Mouse (Mus musculus) cerebellum, adult 11 months (tissue): ENCODE results near the gene Tmco5.
A peak's percentile ranks its signal among the peaks of the same experiment; 100 is the strongest.

Source experiments
- DNase-seq: peaks from one replicate; pipeline ENCODE4 v3.0.0; 2022

The Tmco5 gene

DNA sequence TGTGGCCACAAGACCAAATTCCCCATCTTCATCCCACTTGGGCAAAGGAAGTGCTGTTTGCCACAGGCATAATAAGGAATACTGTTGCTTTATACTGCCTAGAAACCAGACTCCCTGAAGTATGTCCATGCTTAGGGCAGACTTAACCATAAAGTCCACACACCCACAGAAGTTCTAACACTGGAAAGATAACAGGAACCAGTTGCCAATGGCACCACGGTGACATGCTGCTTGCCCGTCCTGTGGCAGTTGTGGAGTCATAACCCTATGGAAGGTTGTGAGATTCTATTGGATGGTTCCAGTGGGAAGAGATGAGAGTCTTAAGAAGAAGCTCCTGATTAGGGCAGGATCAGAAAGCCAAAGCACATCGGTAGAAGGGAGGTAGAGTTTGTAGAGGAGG lies at the start of gene Tmco5:
Tmco5 (plus strand) TSS at position 301 of the 400 bp plus-strand sequence.
- DNase-seq = no peak

DNA sequence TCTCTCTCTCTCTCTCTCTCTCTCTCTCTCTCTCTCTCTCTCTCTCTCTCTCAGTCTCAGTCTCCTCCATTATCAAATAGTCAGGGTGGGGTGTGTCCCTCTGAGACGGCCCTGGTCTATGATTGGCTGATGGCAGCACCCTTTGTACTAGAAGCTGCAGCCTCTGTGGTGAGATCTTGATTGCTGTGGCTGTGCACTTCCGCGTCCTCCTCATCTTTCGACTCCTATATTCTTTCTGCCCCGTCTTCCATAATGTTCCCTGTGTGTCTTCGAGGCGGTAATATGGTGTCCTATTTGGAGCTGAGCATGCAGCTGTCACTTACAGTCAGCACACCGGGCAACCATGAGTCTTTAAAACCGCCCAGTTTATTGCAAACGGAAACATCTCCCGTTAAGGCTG lies 46.6 kb upstream of the Tmco5 start:
- no peak for DNase-seq

DNA sequence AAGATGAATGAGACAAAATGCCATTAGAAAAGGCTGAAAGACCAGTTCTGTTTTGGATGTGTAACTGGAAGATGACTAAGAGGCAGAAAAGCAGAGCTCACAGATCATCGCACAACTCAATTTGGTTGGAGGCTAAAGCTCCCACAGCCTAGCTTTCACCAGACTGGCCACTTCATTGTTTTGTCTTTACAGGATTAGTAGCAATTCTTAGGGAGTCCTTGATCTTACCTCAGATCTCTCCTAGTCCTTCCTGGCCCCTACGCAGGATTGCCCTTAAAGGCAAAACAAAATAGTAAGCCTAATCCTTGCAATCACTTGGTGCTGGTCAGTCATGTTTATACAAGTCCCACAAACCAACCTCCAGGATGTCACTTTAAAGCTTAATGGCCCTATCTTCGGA lies 40.7 kb upstream of the Tmco5 start:
- DNase-seq = no peak

DNA sequence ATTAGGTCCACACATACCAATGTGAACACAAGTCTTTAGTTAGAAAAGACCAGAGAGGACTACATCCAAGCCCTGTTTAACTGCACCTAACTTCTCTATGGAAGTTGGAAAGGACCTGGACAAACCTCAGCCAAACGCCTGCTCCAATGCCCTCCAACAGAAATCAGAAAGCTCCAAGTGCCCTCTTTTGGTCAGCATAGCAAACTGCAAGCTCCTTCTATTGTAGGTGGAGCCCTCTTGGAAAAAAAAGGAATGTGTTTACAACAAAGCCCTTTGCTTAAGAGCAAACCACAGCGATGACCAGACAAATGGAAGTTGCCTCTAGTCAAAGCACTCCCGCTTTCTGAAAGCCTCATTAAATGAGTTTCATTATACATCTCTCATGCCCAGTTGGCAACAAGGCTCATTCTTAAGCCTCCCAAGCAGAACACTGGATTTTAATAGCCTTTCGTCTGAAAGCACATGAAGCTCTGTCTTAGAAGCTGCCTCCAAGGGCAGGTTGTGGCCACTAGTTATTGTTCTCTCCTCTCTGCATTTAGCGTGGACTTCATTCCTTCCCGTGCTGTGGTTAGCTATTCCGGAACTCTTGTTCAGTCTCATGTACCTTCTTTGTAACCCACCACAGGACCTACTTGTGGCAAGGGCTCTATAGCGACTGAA lies 39.8 kb upstream of the Tmco5 start:
- DNase-seq = no peak

DNA sequence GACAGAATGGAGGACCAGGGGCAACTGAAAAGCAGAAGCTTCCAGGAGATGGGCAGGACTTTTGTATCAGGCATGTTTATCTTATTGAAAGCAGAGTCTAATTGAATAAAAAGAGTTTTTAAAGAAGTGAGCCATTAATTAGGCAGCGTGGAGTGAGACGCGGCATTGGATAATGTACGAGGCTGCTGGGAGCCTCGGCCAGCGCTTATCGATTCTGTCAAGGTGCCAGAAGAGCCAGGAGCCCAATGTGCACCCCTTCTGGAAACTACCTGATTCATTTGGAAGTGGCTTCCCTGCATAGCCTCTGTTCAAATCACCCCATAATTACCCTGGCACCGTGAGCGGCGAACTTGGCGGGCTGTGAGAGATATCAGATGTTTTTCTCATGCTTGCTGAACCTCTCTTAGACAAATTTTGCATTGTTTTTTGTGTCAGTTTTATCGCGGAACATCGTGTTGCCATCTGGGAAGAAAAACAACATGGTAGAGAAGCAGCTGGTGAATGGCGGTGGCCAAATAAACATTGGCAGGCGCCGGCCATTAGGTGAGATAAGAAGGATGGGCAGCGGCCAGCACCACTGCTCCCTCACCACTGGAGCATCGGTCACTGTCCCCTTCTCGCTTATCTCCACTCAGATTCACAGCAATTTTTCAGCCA lies 28.4 kb upstream of the Tmco5 start:
- no peak for DNase-seq

DNA sequence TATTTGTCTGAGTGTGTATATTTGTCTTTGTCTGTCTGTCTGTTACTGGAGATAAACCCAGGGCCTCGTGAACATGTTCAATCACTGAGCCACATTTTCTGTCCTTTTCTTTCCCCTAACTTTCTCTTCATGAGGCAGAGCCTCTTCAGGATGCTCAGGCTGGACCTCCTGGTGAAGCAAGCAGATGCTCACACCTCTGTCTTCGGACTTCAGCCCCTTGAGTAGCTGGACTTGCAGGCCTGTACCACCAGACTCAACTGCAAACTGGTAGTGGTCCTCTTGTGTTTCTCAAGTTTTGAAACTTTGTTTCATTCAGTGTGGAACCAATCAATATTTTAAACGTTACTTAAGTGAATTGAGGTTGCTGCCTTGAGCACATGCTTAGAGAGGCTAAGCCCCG lies 27.1 kb upstream of the Tmco5 start:
- DNase-seq = no peak

DNA sequence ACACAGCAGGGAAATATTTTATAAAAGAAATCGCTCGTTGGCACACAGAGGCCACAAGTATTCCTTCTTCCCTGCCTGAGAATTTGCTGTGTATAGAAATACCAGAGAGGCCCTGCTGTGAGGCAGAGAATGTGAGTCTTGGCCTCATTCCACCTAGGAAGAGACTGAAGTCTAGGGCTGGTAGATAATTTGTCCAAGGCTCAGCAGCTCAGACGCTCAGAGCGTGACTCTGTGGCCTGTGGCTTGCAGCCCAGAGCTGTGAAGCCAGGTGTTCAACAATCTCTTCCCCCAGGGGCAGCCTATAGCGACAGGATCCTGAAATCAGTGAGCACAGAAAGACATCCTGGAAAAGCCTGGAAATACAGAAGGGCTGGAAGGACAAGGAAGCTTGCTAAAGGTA lies 26.2 kb upstream of the Tmco5 start:
- DNase-seq = no peak

DNA sequence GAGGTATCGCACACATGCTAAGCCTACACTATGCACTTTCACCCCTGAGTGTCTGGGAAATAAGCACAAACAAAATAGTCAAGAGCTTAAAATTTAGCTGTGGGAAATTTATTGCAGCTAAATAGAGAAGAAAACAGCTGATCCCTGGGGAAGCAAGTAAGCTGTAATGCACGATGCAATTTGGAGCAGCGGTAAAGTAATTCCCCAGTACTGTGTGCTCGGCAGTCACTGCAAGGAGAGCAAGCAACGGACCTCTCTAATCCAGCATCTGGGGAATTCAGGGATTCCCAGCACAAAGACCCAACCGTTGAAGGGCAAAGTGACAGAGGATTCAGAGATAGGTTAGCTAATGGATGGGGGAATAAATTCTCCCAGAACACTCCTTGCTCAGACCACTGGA lies 19.8 kb upstream of the Tmco5 start:
- DNase-seq = no peak

DNA sequence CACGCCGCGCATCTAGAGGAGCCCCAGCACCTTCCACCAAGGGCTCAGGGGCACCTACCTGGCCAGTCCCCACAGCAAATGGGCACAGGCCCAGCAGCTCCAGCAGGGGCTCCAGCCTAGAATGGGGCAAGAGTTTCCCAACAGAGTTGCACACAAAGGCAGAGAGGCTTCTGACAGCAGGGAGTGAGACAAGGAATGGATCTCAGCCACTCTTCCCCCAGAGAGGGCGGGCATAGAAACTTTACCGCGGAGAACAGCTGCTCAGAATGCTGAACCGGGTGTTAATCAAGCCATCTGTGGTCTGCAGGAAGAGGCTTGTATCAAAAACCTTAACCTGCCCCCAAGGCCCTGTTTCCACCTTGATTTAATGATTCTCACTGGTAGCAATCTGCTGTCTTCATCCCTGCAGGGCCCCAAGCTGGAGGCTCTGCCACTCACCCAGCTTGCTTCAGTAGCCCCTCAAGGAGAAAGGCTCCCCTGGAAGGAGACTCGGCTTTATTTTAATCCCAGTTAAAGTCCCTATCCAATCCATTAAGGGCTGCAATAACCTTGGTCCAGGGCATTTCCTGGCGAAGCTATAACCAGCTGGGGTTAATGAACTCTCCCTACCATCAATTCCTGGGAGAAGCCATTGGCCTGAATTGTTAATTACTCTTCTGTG lies 1.4 kb upstream of the Tmco5 start:
- DNase-seq = no peak

DNA sequence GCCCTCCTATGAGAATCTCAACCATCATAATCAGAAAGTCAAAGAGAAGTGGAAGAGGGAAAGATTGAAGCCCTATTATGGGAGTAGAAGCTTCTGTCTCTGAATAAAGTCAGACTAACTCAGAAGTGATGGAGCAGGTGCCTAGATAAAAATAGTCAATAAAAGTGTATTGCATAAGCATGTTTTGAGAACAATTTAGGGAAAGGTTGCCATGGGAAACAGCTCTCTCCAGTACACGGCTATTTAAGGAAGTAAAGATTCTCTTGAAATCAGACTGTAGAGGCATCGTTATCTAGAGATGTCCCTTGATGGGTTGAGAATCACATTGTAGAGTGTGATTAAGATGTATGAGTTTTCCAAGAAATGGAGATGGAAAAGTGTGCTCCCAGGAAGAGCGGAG lies 1.2 kb downstream of the Tmco5 start:
- DNase-seq = no peak

DNA sequence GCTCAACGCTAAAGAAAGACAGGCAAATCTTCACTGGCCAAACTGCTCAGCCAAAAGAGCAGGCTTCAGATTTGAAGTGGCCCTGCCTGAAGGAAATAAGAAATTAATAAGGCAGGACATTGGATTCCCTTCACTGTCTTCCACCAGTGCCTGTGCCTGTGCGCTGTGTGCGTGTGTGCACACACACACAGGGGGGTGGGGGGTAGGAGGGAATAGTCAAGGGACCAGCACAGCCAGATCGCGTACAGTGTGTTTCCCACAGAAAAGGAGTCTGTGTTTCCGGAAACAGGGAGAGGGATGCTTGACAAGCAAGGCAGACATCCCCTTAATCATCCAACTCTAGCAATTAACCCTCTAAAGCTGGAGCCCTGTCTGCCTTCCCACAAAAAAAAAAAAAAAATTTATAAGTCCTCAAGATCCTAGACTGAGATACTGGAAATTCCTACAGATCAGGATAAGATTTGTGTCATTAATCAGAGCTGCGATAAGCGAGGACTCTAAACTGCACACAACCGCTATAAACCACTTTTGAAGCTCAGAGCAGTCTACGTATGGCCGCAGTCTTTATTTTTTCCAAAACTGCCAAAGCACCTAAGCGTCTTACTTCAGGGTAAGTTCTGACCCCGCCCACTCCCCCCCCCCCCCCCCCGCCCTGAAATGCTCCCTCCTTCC lies 15.0 kb downstream of the Tmco5 start:
- no peak for DNase-seq

DNA sequence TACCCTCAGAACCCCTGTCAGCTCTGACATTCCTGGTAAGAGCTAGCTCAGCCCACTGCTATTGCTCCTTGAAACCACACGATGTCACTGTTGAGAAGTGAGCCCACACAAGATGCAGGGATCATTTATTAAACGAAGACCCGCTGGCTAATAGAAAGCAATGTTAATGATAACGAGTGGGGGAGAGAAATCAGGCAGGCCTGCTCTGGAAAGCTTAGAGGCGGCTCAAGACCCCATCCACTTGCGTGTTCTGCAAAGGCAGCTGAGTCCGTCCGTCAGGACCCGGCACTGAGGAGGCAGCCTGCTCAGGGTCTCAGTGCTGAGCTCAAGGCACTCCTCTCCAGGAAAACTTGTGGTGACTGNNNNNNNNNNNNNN lies 15.5 kb downstream of the Tmco5 start:
- DNase-seq = peak; percentile 18

DNA sequence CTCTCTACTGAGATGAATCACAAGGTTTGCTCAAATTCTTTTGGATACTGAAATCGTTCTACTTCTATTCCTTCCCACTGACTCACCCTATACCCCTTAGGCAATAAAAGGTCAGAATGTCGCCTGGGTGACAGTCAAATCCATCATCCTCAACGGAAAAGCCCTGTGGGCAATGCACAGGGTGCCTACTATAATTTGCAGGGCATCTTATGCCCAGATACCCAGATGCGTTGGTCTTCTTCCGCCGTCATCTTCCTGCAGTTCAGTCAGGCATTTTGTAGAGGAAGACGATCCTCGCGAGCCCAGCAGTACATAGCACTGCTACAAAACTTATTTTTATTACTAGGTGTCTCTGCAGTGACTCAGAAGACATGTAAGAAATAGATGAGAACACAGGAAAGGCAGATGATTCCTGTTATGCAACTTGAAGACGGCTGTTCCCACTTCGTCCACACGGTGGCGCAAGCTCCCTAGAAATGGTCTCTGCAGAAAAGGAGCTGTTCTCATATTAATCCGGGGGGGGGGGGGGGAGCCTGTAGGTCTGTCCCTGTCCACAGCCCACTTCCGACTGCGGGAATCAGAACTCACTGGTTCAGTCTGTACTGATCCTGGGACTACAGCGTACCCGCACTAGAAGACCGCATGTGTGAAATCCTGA lies 21.3 kb downstream of the Tmco5 start:
- DNase-seq = peak; percentile 94

DNA sequence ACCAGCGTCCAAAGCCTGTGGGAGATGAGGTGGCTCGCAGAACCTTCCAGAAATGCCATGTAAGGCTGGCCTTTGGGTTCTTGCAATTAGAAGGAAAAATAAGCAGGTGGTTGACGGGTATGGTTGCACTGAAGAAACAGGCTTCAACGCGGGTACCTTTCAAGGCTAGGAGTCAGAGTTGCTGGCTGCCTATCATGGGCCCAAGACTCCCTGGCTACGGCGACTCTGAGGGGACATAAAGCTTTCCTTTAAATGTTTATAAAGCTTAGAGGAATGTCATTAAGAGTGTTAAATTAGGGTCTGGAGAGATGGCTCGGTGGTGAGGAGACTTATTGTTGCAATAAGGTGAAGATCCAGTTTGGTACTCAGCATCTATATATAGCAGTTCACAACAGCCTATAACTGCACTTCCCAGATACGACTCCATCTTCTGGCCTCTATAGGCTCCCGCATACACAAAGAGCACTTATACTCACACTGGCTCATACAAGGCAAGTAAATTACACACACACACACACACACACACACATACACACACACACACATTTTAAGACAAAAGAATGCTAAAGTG lies 21.9 kb downstream of the Tmco5 start:
- no peak for DNase-seq

DNA sequence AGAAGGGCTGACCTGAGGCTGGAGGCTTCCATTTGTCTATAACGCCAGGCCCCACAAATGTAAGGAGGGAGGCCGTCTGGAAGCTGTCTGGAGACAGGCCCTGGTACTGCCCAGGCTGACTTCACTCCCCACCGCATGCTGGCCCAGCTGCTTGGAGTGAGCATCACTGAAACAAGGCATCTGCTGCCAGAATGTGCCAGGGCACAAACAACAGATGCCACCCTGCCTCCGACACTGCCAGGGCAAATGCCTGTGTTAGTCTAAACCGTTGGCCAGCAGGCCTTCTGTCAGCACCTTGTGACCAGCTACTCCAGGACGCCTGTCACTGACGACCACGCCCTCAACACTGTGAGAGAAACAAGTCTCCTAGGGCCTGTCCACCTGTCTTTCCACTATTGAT lies 29.8 kb downstream of the Tmco5 start:
- peak; percentile 45 for DNase-seq

DNA sequence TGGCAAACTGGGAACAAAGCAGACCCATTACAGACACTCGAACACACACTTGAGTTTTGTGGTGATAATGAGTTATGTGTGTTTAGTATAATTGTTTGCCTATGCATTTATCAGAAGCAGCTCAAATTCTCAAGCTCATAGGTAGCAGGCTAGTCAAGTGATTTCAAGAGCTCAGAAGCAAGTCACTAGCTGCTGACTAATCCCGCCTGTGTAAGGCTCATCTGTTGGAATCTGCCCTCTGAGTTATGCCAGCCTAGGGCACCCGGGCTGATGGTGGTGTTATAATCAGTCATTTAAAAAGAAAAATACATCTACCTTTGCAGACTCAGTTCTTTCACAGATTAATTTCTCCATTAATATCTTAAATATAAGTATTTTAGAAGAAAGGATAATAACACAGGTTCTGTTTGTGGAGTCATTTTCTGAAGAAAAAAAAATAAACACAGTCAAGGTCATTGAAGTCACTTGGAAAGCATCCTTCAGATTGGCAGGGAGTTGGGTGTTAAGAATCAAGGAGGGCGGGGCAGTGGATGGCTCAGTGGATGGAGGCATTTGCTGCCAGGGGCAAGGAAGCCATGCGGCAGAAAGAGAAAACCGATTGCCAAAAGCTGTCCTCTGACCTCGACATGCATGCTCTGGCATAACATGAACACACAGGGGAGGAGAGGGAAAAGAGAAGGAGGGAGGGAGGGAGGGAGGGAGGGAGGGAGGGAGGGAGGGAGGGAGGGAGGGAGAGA lies 34.0 kb downstream of the Tmco5 start:
- DNase-seq = no peak

DNA sequence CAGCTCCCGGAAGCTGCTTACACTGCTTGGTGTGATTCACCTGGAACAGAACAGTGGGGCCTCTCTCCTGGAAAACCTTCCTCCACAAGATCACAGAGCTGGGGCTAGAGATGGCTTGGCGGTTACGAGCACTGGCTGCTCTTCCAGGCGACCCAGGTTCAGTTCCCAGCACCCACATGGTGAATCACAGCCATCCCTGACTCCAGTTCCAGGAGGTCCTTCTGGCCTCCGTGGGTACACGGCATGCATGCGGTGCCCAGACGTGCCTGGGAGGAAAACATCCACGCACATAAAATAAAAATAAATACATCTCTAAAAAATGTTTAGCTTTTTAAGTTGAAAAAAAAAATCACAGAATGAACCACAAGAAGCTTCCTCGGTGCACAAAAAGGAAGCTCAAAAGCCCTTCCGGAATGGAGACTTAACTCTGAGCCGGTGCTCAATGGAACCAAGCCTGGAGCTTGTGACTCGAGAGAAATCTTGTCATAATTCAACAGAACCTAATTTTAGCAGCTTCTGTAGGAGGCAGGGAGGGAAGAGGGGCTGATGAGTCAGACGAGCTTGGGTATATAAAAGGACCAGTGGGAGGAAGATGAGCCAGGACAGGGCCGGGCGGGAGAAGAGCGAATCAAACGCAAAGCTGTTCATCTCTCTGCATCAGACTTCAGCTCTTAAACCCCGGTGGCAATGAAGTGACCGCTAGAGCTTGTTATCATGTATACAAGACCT lies 35.4 kb downstream of the Tmco5 start:
- DNase-seq = no peak

DNA sequence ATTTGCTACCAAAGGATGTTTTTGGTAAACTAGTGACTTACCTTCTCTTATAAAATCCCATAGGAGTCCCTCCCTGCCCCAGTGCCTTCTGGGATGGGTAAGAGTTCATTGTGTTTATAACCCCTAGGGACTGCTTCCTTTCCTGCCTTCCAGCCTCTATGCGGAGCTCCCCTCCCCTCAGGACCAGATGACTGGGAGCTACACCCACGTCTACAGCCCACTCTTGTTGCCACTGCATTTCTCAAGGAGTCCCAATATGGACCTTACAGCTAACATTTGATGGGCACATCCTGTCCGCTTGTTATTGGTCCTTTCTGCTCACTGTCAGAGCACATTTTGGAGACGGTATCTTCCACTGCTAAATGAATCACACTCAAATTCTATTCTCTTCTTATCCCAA lies 36.1 kb downstream of the Tmco5 start:
- no peak for DNase-seq

DNA sequence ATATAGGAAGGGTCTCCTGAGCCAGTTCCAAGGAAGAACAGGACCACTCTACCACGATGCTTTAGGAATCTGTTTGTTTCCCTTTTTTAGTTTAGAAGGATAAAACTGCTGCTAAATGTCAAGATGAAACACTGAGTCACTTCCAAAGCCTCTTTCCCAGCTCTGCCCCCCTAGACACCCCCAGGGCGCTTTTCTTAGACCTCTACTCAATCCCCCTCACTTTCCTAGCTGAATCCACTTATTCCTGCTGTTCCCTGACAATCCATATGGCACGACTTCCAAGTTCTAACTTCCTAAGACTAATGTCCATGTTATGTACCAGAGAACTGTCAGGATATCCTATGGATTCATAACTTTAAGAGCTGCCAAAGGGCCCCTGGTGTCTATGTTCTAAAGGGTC lies 40.1 kb downstream of the Tmco5 start:
- no peak for DNase-seq

DNA sequence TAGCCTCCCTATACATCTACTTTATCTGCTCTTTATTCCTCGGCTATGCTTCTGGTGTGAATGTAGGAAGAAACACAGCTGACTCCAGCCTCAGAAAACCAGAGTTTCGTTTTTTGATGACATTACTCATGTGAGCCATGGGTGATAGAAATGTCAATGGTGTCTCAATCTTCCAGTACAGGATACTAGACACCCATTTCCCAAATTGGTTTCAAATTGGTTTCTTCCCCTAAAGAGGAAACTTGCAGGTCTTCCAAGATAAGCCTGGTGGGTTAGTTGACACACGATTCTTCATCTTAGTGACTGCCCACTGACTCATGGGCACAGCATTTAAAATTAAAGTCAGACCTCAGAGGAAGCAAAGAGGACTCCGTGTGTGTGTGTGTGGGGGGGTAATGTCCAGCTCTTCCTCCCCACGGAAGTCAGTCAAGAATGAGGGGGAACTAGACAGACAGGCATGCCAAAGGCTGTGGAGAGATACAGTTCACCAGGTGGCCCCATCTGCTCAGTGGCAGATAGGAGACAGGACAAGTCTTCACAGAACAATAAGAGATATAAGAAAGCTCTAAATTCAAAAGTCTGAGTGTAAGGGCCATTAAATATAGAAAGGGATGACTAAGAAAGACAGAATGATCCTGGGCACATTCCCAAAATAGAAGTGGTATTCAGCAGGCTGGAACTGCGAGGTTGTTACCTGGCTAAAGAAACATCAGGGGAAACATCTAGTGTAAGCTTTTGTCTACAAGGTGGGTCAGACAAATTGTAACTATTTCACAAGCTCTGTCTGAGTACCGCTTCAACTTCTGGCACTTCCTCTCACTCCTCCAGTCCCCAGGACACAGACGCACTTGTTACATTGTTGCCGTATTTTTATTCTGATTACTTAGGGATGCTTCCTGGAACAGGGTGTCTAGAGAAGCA lies 44.3 kb downstream of the Tmco5 start:
- no peak for DNase-seq

DNA sequence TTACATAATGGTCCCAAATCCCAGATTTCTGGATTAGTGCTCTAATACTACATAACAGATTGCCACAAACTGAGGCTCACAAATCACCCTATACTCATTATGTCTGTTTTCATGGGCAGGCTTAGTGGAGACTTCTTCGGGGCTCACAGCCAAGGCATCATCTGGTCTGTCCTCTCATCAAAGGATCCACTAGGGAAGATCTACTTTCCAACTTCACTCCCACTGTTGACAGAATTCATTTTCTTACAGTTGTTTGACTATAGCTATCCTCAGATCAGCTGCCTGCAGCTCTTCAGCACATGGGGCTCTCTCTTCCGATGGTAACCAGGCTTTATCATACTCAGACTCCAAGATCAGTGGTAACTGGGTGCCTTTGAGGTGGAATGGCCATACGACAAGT lies 45.2 kb downstream of the Tmco5 start:
- DNase-seq = no peak
